Mouse (Mus musculus): Measurements from ENCODE around the gene Med7. TPM values are rescaled to one million over a fixed set of nuclear protein-coding genes. Genes with fewer than 3 reads are reported as not detected.
A peak's percentile ranks its signal among the peaks of the same experiment; 100 is the strongest.

The Med7 gene
- total RNA-seq (2021): 10 to 100 TPM; 30.2 to 36.5 TPM
- long read RNA-seq, experiment 1, transcript Med7-201 (3 exons, 1,193 nt): minor isoform, 10 of 32 reads
- long read RNA-seq, experiment 1, transcript Med7-203 (3 exons, 2,547 nt): major isoform, 15 of 32 reads
- long read RNA-seq, experiment 1, partial matches to known transcripts: 0 of 32 reads
- long read RNA-seq, experiment 1, other reads (novel, unspliced or antisense): 0 of 32 reads
- long read RNA-seq, experiment 2, transcript Med7-201 (3 exons, 1,193 nt): minor isoform, 9 of 24 reads
- long read RNA-seq, experiment 2, transcript Med7-203 (3 exons, 2,547 nt): major isoform, 12 of 24 reads
- long read RNA-seq, experiment 2, partial matches to known transcripts: 0 of 24 reads
- long read RNA-seq, experiment 2, other reads (novel, unspliced or antisense): 1 of 24 reads

- intact Hi-C loops (cut with DNase I): loop anchor here (5.0 kb wide), 1 partner anchor 195 kb away; no protein-coding TSS in a partner anchor
- DNase-seq (ENCODE audit: low spot score in 2 of 2): peak; percentile 95 to 97
Observed at GRCm38 (mm10) chr11:46436760-46437458, at the start of gene Med7. Med7 (plus strand) TSS chr11:46436925.

GRCm38 (mm10) chr11:46387061-46387460 lies 49.7 kb upstream of the Med7 start:
- DNase-seq (ENCODE audit: low spot score in 2 of 2): no peak
- intact Hi-C loops (cut with DNase I): no loop called here

GRCm38 (mm10) chr11:46388438-46388837 lies 48.3 kb upstream of the Med7 start:
- intact Hi-C loops (cut with DNase I): no loop called here
- no peak for DNase-seq (ENCODE audit: low spot score in 2 of 2)

- intact Hi-C loops (cut with DNase I): no loop called here
- DNase-seq (ENCODE audit: low spot score in 2 of 2): no peak
Observed at GRCm38 (mm10) chr11:46389336-46390117, 47.2 kb upstream of the Med7 start, which contains the start of gene Itk. Itk (minus strand) TSS chr11:46389515.

- intact Hi-C loops (cut with DNase I): no loop called here
- no peak for DNase-seq (ENCODE audit: low spot score in 2 of 2)
Observed at GRCm38 (mm10) chr11:46390621-46391020, 46.1 kb upstream of the Med7 start.

GRCm38 (mm10) chr11:46392890-46393289 lies 43.8 kb upstream of the Med7 start:
- no peak for DNase-seq (ENCODE audit: low spot score in 2 of 2)
- intact Hi-C loops (cut with DNase I): no loop called here

- intact Hi-C loops (cut with DNase I): no loop called here
- DNase-seq (ENCODE audit: low spot score in 2 of 2): no peak
Observed at GRCm38 (mm10) chr11:46393413-46393812, 43.3 kb upstream of the Med7 start.

GRCm38 (mm10) chr11:46395088-46395487 lies 41.6 kb upstream of the Med7 start:
- DNase-seq (ENCODE audit: low spot score in 2 of 2): no peak
- intact Hi-C loops (cut with DNase I): no loop called here

- no peak for DNase-seq (ENCODE audit: low spot score in 2 of 2)
- intact Hi-C loops (cut with DNase I): no loop called here
Observed at GRCm38 (mm10) chr11:46395698-46396097, 41.0 kb upstream of the Med7 start.

- intact Hi-C loops (cut with DNase I): no loop called here
- DNase-seq (ENCODE audit: low spot score in 2 of 2): no peak
Observed at GRCm38 (mm10) chr11:46396167-46396859, 40.4 kb upstream of the Med7 start, which contains the start of gene Fam71b. Fam71b (plus strand) TSS chr11:46396559.

GRCm38 (mm10) chr11:46396860-46397179 lies 39.9 kb upstream of the Med7 start:
- no peak for DNase-seq (ENCODE audit: low spot score in 2 of 2)
- intact Hi-C loops (cut with DNase I): no loop called here

- no peak for DNase-seq (ENCODE audit: low spot score in 2 of 2)
- intact Hi-C loops (cut with DNase I): no loop called here
Observed at GRCm38 (mm10) chr11:46397900-46398299, 38.8 kb upstream of the Med7 start.

- intact Hi-C loops (cut with DNase I): no loop called here
- DNase-seq (ENCODE audit: low spot score in 2 of 2): no peak
Observed at GRCm38 (mm10) chr11:46398473-46398872, 38.3 kb upstream of the Med7 start.

GRCm38 (mm10) chr11:46398933-46399383 lies 37.8 kb upstream of the Med7 start:
- DNase-seq (ENCODE audit: low spot score in 2 of 2): no peak
- intact Hi-C loops (cut with DNase I): no loop called here

GRCm38 (mm10) chr11:46401555-46401954 lies 35.2 kb upstream of the Med7 start:
- intact Hi-C loops (cut with DNase I): no loop called here
- DNase-seq (ENCODE audit: low spot score in 2 of 2): no peak

GRCm38 (mm10) chr11:46404986-46405385 lies 31.7 kb upstream of the Med7 start:
- no peak for DNase-seq (ENCODE audit: low spot score in 2 of 2)
- intact Hi-C loops (cut with DNase I): no loop called here

- DNase-seq (ENCODE audit: low spot score in 2 of 2): no peak
- intact Hi-C loops (cut with DNase I): no loop called here
Observed at GRCm38 (mm10) chr11:46406721-46407120, 30.0 kb upstream of the Med7 start.

- no peak for DNase-seq (ENCODE audit: low spot score in 2 of 2)
- intact Hi-C loops (cut with DNase I): no loop called here
Observed at GRCm38 (mm10) chr11:46410018-46410563, 26.6 kb upstream of the Med7 start.

- DNase-seq (ENCODE audit: low spot score in 2 of 2): no peak
- intact Hi-C loops (cut with DNase I): no loop called here
Observed at GRCm38 (mm10) chr11:46418438-46418837, 18.3 kb upstream of the Med7 start.
